In genomic region chr6:29557112-29557511, GRCm38 (mm10) we compare ENCODE assay signal across 27 mouse cellular contexts.
"Had no signal": no experiment of that assay in that cellular context is flagged by ENCODE, and none has a peak within 500 bp of the region (broad histone marks: within the 10 kb centered on the region; RNA-seq: fewer than 3 reads in every experiment).

No protein-coding gene starts in this region.

- H3K4me3 ChIP-seq: heart, adult 2 months; heart, embryonic 13.5 days; heart, embryonic 15.5 days; hindbrain, embryonic 13.5 days; hindbrain, embryonic 15.5 days; kidney, embryonic 15.5 days; left cerebral cortex, adult 2 months; limb, embryonic 10.5 days; limb, embryonic 12.5 days; liver, embryonic 13.5 days had no signal

- H3K27ac ChIP-seq: heart, adult 2 months; heart, embryonic 13.5 days; heart, embryonic 15.5 days; hindbrain, embryonic 13.5 days; hindbrain, embryonic 15.5 days; hindbrain, postnatal 0 days; kidney, embryonic 15.5 days; kidney, postnatal 0 days; left cerebral cortex, adult 2 months; limb, embryonic 10.5 days; limb, embryonic 12.5 days; liver, embryonic 13.5 days had no signal

- H3K4me1 ChIP-seq: heart, embryonic 13.5 days; heart, embryonic 15.5 days; hindbrain, embryonic 13.5 days; hindbrain, embryonic 15.5 days; kidney, embryonic 15.5 days; limb, embryonic 10.5 days; limb, embryonic 12.5 days; liver, embryonic 13.5 days had no signal

- H3K4me2 ChIP-seq: heart, embryonic 11.5 days; heart, embryonic 13.5 days; heart, embryonic 15.5 days; hindbrain, embryonic 13.5 days; hindbrain, embryonic 15.5 days; kidney, embryonic 15.5 days; limb, embryonic 12.5 days; liver, embryonic 11.5 days; liver, embryonic 13.5 days had no signal

- H3K9ac ChIP-seq: heart, embryonic 13.5 days; heart, embryonic 15.5 days; hindbrain, embryonic 13.5 days; hindbrain, embryonic 15.5 days; kidney, embryonic 15.5 days; limb, embryonic 12.5 days; liver, embryonic 13.5 days had no signal

- DNase-seq: gastrocnemius, postnatal 14 days; gastrocnemius, postnatal 36 days; heart, adult 11 months; heart, adult 2 months; heart, postnatal 14 days; heart, postnatal 36 days; kidney, adult 11 months; kidney, adult 2 months; kidney, adult 9 months; kidney, postnatal 14 days; kidney, postnatal 36 days; layer of hippocampus, adult 9-11 months; liver; liver, embryonic 13.5 days had no signal

- H3K9me3 ChIP-seq: heart, embryonic 13.5 days; heart, embryonic 15.5 days; hindbrain, embryonic 13.5 days; hindbrain, embryonic 15.5 days; kidney, embryonic 15.5 days; limb, embryonic 10.5 days; limb, embryonic 12.5 days; liver, embryonic 13.5 days had no signal

- H3K27me3 ChIP-seq: heart, embryonic 13.5 days; heart, embryonic 15.5 days; hindbrain, embryonic 13.5 days; hindbrain, embryonic 15.5 days; kidney, embryonic 15.5 days; limb, embryonic 12.5 days; liver, embryonic 13.5 days had no signal

- ATAC-seq: hindbrain, postnatal 0 days; intestine, embryonic 16.5 days had no signal
